Mouse (Mus musculus) forebrain, embryonic 15.5 days (tissue): ENCODE results near the gene Rhof. TPM values are rescaled to one million over a fixed set of nuclear protein-coding genes. Genes with fewer than 3 reads are reported as not detected.
A peak's percentile ranks its signal among the peaks of the same experiment; 100 is the strongest.

ENCODE experiments used
- ATAC-seq: fragments of 200-750 bp; cut with Nextera tagmentation; replicated peaks from 2 replicates; pipeline ENCODE4 v1.8.0; 2017; ENCODE audit warnings: mild to moderate bottlenecking, moderate TSS enrichment, moderate library complexity
- H3K27ac ChIP-seq: fragments of 300-500 bp; sonication (generic); replicated peaks from 2 replicates; pipeline ENCODE4 v1.5.1; 2015; ENCODE audit warnings: mild to moderate bottlenecking, inconsistent platforms
- H3K27me3 ChIP-seq: fragments of 300-500 bp; sonication (generic); 2 replicates; pipeline ENCODE4 v1.6.1; 2015; ENCODE audit warnings: inconsistent platforms
- H3K36me3 ChIP-seq: fragments of 300-500 bp; sonication (generic); 2 replicates; pipeline ENCODE4 v1.6.1; 2015; ENCODE audit warnings: mild to moderate bottlenecking, inconsistent platforms
- H3K4me1 ChIP-seq: fragments of 300-500 bp; sonication (generic); 2 replicates; pipeline ENCODE4 v1.6.1; 2015; ENCODE audit warnings: inconsistent platforms
- H3K4me2 ChIP-seq: fragments of 300-500 bp; sonication (generic); replicated peaks from 2 replicates; pipeline ENCODE4 v1.6.1; 2015; ENCODE audit warnings: mild to moderate bottlenecking, inconsistent platforms
- H3K4me3 ChIP-seq: fragments of 300-500 bp; sonication (generic); 2 replicates; pipeline ENCODE4 v1.5.1; 2015; ENCODE audit warnings: mild to moderate bottlenecking, inconsistent platforms
- H3K9ac ChIP-seq: fragments of 300-500 bp; sonication (generic); replicated peaks from 2 replicates; pipeline ENCODE4 v1.6.1; 2015; ENCODE audit warnings: mild to moderate bottlenecking, inconsistent platforms
- H3K9me3 ChIP-seq: fragments of 300-500 bp; sonication (generic); 2 replicates; pipeline ENCODE4 v1.6.1; 2016; ENCODE audit warnings: inconsistent platforms
- WGBS: fragments of 180-500 bp; shearing (Covaris S2); methylation state at CpG from one replicate; pipeline ENCODE4 v1.1.7; 2015; ENCODE audit warnings: mixed read lengths; 5-methylcytosine and 5-hydroxymethylcytosine counted together
- polyA plus RNA-seq: library from polyadenylated mRNA; unstranded; fragments of >200 nt; fragmentation: Nextera tagmentation; extraction: Ambion mirVana; gene quantifications from 2 replicates; pipeline ENCODE4 v1.2.1, GENCODE M21; 2015

The Rhof gene
- polyA plus RNA-seq, 1 experiment from 2014 or later = 12.4 TPM

- no peak for ATAC-seq
- H3K27me3 ChIP-seq = no peaks in the 10 kb centered on the region
- 92% methylated on average over 9 of the region's 9 CpGs for WGBS
Measured at GRCm38 (mm10) chr5:123130030-123130813, 2.3 kb downstream of the Rhof start.

GRCm38 (mm10) chr5:123129170-123129757 is 3.2 kb downstream of the Rhof start:
- Histone ChIP-seq H3K36me3 (peaks cover 20% of the 10 kb centered on the region; the same call in 1 of the 2 replicates), H3K9me3 (no peaks in the 10 kb centered on the region), H3K4me1 (peaks cover 34% of the 10 kb centered on the region), H3K9ac (no peak overlapping the region; the same call in 1 of the 2 replicates), H3K27ac (no peak overlapping the region), H3K27me3 (no peaks in the 10 kb centered on the region), H3K4me3 (no peak overlapping the region), H3K4me2 (no peak overlapping the region)
- WGBS = 87% methylated on average over 10 of the region's 10 CpGs
- no peak for ATAC-seq

More at GRCm38 (mm10) chr5:123130030-123130813, 2.3 kb downstream of the Rhof start:
- H3K27ac ChIP-seq = no peak overlapping the region
- H3K4me2 ChIP-seq = no peak overlapping the region
- H3K4me1 ChIP-seq = peaks cover 43% of the 10 kb centered on the region
- H3K9ac ChIP-seq = no peak overlapping the region
- H3K9me3 ChIP-seq = no peaks in the 10 kb centered on the region
- peaks cover 23% of the 10 kb centered on the region; the same call in 1 of the 2 replicates for H3K36me3 ChIP-seq
- no peak overlapping the region for H3K4me3 ChIP-seq

DNA sequence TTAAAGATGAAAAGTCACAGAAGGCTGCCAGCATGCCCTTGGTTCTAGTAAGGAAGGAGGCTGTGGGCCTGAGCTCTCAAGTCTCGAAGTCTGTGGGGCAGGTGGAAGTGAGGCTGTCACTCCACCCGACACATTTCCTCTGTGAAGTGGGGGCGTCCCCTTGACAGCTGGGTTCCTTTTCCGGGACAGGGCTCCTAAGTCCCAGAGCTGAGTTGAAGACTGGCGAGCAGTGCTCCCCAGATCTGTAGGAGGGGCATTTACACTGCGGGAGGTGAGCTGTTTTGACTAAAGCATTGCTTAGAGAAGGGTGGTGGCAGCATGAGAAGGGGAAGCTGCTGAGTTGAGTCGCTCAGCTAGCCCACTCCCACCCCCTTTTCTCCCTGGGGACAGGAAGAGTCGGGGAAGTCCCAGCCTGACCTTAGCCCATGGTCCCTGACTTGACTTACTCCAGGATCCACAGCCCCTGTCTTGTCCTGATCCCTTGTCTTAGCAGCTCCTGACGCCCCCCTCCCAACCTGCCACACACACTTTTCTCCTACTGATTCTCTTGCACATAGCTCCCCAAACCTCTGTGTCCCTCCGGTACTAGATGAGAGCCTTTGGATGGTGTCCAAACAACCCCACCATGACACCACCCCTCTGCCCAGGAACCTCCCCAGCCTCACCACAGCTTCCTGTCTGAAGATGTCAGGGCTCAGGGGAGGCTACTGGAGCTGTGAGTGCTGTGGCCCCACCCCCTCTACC is 3.9 kb downstream of the Rhof start:
- WGBS = 64% methylated on average over 10 of the region's 10 CpGs
- ATAC-seq = no peak
- Histone ChIP-seq H3K36me3 (peaks cover 20% of the 10 kb centered on the region; the same call in 1 of the 2 replicates), H3K9me3 (no peaks in the 10 kb centered on the region), H3K27ac (no peak overlapping the region), H3K27me3 (no peaks in the 10 kb centered on the region), H3K9ac (no peak overlapping the region; the same call in 1 of the 2 replicates), H3K4me3 (no peak overlapping the region), H3K4me2 (no peak overlapping the region), H3K4me1 (peaks cover 27% of the 10 kb centered on the region)

DNA sequence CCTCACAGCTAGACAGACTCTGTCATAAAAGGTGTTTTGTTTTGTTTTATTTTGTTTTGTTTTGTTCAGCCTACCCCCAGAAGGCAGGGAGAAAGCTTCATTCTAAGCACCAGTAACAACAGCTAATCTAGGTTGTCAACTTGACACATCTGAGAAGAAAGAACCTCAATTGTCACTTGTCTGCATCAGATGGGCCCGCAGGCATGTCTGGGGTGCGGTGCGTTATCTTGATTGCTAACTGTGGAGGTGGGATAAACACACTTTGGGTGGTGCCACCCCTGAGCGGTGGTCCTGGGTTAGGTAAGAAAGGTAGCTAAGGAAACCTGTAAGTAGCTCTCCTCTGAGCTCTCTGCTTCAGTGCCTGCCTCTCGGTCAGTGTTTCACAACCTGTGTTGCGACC is 5.5 kb downstream of the Rhof start:
- no peak overlapping the region for H3K9ac ChIP-seq
- peaks cover 11% of the 10 kb centered on the region for H3K4me1 ChIP-seq
- no peak overlapping the region for H3K4me2 ChIP-seq
- peaks cover 23% of the 10 kb centered on the region for H3K36me3 ChIP-seq
- no peaks in the 10 kb centered on the region for H3K27me3 ChIP-seq
- no peaks in the 10 kb centered on the region for H3K9me3 ChIP-seq
- 76% methylated on average over 6 of the region's 6 CpGs for WGBS
- H3K27ac ChIP-seq = no peak overlapping the region
- no peak overlapping the region for H3K4me3 ChIP-seq
- no peak for ATAC-seq

DNA sequence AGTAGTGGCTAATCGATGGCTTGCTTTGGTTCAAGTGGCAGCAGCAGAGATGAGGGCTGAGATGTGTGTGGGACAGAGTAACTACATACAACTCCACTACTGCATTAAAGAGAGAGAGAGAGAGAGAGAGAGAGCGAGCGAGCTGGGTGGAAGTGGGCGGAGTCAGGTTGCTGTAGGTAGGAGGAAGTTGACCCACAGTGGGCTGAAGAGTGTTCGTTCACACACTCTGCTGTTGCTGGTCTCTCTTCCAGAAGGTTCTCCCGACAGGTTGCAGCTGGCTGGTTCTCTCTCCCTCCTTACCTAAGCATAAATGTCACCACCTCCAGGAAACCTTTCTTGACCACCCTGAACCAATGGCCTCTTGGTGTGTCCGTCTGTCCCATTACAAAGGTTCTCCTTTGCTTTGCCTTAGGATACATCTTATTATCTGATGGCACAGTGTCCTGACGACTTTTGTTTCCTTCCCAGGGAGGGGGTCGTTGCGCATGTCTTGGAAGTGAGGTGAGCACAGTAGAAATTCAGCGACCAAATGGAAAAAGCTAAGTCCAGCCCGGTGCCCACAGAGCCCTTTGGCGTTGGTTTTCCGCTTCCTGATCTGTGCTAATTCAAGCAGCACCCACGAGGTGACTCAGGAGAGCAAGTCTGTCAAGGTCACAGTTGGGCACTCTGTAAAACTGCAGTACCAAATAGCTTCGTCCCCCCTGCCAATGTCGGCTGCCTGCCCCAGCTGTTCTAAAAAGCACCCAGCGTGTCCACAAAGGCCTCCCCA is 6.7 kb downstream of the Rhof start:
- no peak overlapping the region for H3K4me2 ChIP-seq
- peaks cover 23% of the 10 kb centered on the region for H3K36me3 ChIP-seq
- no peak overlapping the region for H3K9ac ChIP-seq
- no peak overlapping the region for H3K4me3 ChIP-seq
- no peaks in the 10 kb centered on the region for H3K27me3 ChIP-seq
- H3K4me1 ChIP-seq = peaks cover 6% of the 10 kb centered on the region; the same call in 1 of the 2 replicates
- no peak for ATAC-seq
- no peak overlapping the region for H3K27ac ChIP-seq
- no peaks in the 10 kb centered on the region for H3K9me3 ChIP-seq
- 88% methylated on average over 18 of the region's 18 CpGs for WGBS

- ATAC-seq = no peak
- peaks cover 3% of the 10 kb centered on the region; the same call in 1 of the 2 replicates for H3K4me1 ChIP-seq
- H3K9me3 ChIP-seq = no peaks in the 10 kb centered on the region
- H3K36me3 ChIP-seq = peaks cover 18% of the 10 kb centered on the region
- H3K27ac ChIP-seq = no peak overlapping the region
- 90% methylated on average over 6 of the region's 6 CpGs for WGBS
- no peak overlapping the region for H3K9ac ChIP-seq
- no peak overlapping the region for H3K4me3 ChIP-seq
- no peaks in the 10 kb centered on the region for H3K27me3 ChIP-seq
- no peak overlapping the region for H3K4me2 ChIP-seq
Measured at GRCm38 (mm10) chr5:123125105-123125504, 7.4 kb downstream of the Rhof start.

GRCm38 (mm10) chr5:123122181-123122580 is 10.3 kb downstream of the Rhof start:
- Histone ChIP-seq H3K4me2 (no peak overlapping the region), H3K27me3 (no peaks in the 10 kb centered on the region), H3K9me3 (no peaks in the 10 kb centered on the region), H3K4me3 (no peak overlapping the region), H3K9ac (no peak overlapping the region), H3K36me3 (peaks cover 14% of the 10 kb centered on the region), H3K27ac (no peak overlapping the region), H3K4me1 (no peaks in the 10 kb centered on the region)
- ATAC-seq = no peak
- WGBS = 91% methylated on average over 4 of the region's 4 CpGs

DNA sequence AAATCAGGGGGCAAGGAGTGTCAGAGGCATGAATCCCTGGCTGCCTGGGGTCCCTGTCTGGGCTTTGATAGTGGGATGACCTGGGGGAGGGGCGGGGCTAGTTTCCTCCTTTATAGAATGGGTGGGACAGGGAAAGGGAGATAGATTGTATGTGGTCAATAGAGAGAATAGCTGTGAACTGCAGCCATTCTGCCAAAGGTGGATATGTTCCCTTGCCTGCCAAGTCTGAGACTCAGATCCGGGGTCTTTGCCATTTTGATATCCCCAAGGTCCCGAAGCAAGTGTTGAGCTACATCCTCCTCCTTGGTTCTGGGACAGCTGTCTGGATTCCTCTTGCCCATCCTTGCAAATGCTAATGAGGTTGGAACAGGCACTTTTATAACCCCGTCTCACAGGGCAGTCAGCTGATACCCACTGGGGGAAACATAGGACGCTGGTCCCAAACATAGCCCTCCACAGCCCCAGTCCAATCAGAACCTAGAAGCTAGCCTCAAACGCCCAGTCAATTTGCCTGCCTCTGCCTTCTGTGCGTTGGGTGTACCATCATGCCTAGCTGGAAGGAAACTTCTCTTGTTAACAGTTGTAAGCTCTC is 11.8 kb downstream of the Rhof start:
- Histone ChIP-seq H3K4me2 (no peak overlapping the region), H3K27me3 (no peaks in the 10 kb centered on the region), H3K4me3 (no peak overlapping the region), H3K36me3 (peaks cover 9% of the 10 kb centered on the region), H3K9me3 (no peaks in the 10 kb centered on the region), H3K4me1 (no peaks in the 10 kb centered on the region), H3K27ac (no peak overlapping the region), H3K9ac (no peak overlapping the region)
- 65% methylated on average over 7 of the region's 7 CpGs for WGBS
- no peak for ATAC-seq

DNA sequence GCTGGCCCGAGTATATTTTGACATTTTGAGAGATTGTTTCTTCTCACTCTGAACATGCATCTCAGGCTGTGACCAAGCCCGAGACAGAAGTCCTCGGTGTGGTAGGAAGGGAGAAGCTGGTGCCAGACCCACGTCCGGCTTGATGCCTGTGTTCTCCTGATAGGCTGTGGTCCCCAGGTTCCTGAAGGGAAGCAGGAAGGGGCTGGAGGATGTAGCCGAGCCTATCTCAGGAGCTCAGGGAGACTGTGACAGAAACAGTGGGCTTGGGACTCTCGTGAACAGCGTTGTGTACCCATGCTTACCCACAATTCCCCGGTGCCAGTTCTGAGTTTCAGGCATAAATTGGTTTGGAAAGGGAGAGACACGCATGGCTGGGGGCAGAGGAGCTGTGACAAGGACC is 13.7 kb downstream of the Rhof start:
- no peaks in the 10 kb centered on the region for H3K27me3 ChIP-seq
- H3K9ac ChIP-seq = no peak overlapping the region
- no peak for ATAC-seq
- H3K36me3 ChIP-seq = peaks cover 7% of the 10 kb centered on the region
- no peak overlapping the region for H3K4me3 ChIP-seq
- no peaks in the 10 kb centered on the region for H3K4me1 ChIP-seq
- no peaks in the 10 kb centered on the region for H3K9me3 ChIP-seq
- no peak overlapping the region for H3K27ac ChIP-seq
- no peak overlapping the region for H3K4me2 ChIP-seq
- 75% methylated on average over 10 of the region's 10 CpGs for WGBS

- Histone ChIP-seq H3K4me2 (no peak overlapping the region), H3K4me3 (no peak overlapping the region), H3K27me3 (no peaks in the 10 kb centered on the region), H3K27ac (no peak overlapping the region), H3K4me1 (no peaks in the 10 kb centered on the region), H3K9me3 (no peaks in the 10 kb centered on the region), H3K36me3 (peaks cover 7% of the 10 kb centered on the region), H3K9ac (no peak overlapping the region)
- WGBS = 85% methylated on average over 8 of the region's 8 CpGs
- ATAC-seq = no peak
Measured at GRCm38 (mm10) chr5:123117773-123118172, 14.7 kb downstream of the Rhof start.

- no peaks in the 10 kb centered on the region for H3K9me3 ChIP-seq
- 0 out of 2 replicates have a peak, but pooled peaks have one; percentile 65 for ATAC-seq
- H3K9ac ChIP-seq = no peak overlapping the region
- no peak overlapping the region for H3K4me2 ChIP-seq
- WGBS = 7% methylated on average over 10 of the region's 10 CpGs
- no peaks in the 10 kb centered on the region for H3K4me1 ChIP-seq
- H3K27ac ChIP-seq = no peak overlapping the region
- H3K36me3 ChIP-seq = peaks cover 5% of the 10 kb centered on the region
- no peak overlapping the region for H3K4me3 ChIP-seq
- H3K27me3 ChIP-seq = no peaks in the 10 kb centered on the region
Measured at GRCm38 (mm10) chr5:123117257-123117656, 15.2 kb downstream of the Rhof start.
